Mouse (Mus musculus) heart, adult 2 months (tissue): ENCODE data around the gene Fam163a.

Experiments
- CTCF ChIP-seq: fragments of 200-600 bp; IDR thresholded peaks from 2 replicates; pipeline ENCODE4 v1.8.1; 2022; ENCODE audit warnings: antibody characterized with exemption, mild to moderate bottlenecking, moderate library complexity
- EP300 ChIP-seq: fragments of 200-500 bp; IDR thresholded peaks from 2 replicates; pipeline ENCODE4 v1.6.1; 2011; ENCODE audit warnings: low read depth, low read length, control low read depth; ENCODE audit not compliant: insufficient read depth
- POLR2A ChIP-seq: fragments of 200-500 bp; IDR thresholded peaks from 2 replicates; pipeline ENCODE4 v1.6.1; 2011; ENCODE audit warnings: mild to moderate bottlenecking, low read depth, low read length, control low read depth; ENCODE audit not compliant: insufficient read depth

DNA sequence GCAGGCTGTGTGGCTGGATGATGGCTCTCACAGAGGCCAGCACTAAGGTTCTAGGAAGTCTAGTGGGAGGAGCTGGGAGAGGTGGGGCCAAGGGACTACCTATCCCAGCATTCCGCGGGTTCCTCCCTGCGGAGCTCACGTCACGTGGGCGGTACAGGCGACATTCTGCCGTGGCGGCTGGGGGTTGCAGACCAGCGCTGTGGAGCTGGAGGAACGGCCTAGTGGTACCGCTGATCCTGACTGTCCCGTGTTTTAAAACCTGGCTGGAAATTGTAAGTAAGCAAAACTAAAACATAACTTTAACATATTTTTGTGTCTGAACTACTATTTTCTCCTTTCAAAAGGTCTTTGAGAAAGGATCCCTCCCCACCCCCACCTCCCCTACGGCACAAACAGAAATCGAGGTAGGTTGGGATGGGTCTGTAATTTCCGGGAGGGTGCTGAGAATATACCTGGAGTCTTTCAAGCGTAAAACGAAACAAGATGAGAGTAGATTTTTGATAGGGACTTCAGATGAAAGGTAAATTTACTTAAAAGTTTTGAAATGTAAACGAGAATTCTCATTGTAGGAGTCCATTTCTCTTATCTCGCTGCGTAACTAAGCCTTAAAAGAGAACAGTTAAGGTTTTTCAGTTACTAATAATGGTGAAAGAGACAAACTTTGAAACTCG lies 164.0 kb downstream of the Fam163a start:
- TF ChIP-seq EP300 (peak; percentile 79; the same call in 1 of the 2 replicates), POLR2A (peak; percentile 99), CTCF (peak; percentile 22; the same call in 1 of the 2 replicates)
